8 mouse cellular contexts compared by ENCODE assay signal in genomic region chr2:121271236-121271927, GRCm38 (mm10). TPM values are rescaled to one million over a fixed set of nuclear protein-coding genes. Genes with fewer than 3 reads are reported as not detected.
A peak's percentile ranks its signal among the peaks of the same experiment; 100 is the strongest.
DNase-seq lines count a peak whose midpoint lies in the region; ATAC-seq lines count a peak whose summit lies in the region.

Gene Trp53bp1 (minus strand): TSS chr2:121271407.

- peak within 1 kb of the TSS; percentile 83 for H3K9ac ChIP-seq in hindbrain, embryonic 11.5 days (ENCODE audit: low read depth, low read length)

- ATAC-seq in hindbrain, embryonic 11.5 days (ENCODE audit: low FRiP score), result peak; percentile 98

- H3K36me3 ChIP-seq in hindbrain, embryonic 11.5 days (ENCODE audit: control insufficient read depth, insufficient read depth, low read length), result peaks cover 3% of the 10 kb centered on the region

- under 1% methylated on average over 37 of the region's 37 CpGs for WGBS in hindbrain, embryonic 11.5 days

- H3K4me1 ChIP-seq in hindbrain, embryonic 11.5 days (replicated peaks; ENCODE audit: control insufficient read depth, insufficient read depth, low read length), result no peaks in the 10 kb centered on the region

- no peaks in the 10 kb centered on the region for H3K9me3 ChIP-seq in hindbrain, embryonic 11.5 days (ENCODE audit: control insufficient read depth, low read length)

- H3K4me3 ChIP-seq in hindbrain, embryonic 11.5 days (ENCODE audit: low read depth, low read length), result peak within 1 kb of the TSS; percentile 85

- H3K27ac ChIP-seq in hindbrain, embryonic 11.5 days (ENCODE audit: low read depth, low read length), result peak within 1 kb of the TSS; percentile 91

- DNase-seq in Muller cell, postnatal 12 days (ENCODE audit: inconsistent ontology term), result peak; percentile 97
- DNase-seq in cerebellum, adult 9-11 months, result peak; percentile 95
- peak; percentile 96 to 97 for DNase-seq in frontal cortex, adult 2 months (ENCODE audit: extremely low spot score in 1 of 2, low spot score in 1 of 2)
- peak; percentile 95 for DNase-seq in hindbrain, embryonic 11.5 days (ENCODE audit: low spot score)
- peak; percentile 96 to 97 for DNase-seq in layer of hippocampus, postnatal 10 days (ENCODE audit: low spot score in 2 of 2)
- peak; percentile 97 for DNase-seq in lung, postnatal 10 days
- peak; percentile 91 for DNase-seq in ovary, postnatal 36 days (ENCODE audit: low spot score)
- peak; percentile 94 for DNase-seq in thymus, postnatal 25 days

- H3K27me3 ChIP-seq in hindbrain, embryonic 11.5 days (ENCODE audit: control insufficient read depth, insufficient read depth, low read length), result no peaks in the 10 kb centered on the region

- peak within 1 kb of the TSS; percentile 49 for H3K4me2 ChIP-seq in hindbrain, embryonic 11.5 days (replicated peaks; ENCODE audit: low read depth, low read length)

RNA-seq across cellular contexts. Expression of gene Trp53bp1, which starts in this region (rescaled TPM):
- polyA plus RNA-seq in frontal cortex, adult 2 months (2012; rRNA removed), result 77.5 and 90.7 TPM in 2 replicates
- 132 and 164 TPM in 2 replicates for polyA plus RNA-seq in hindbrain, embryonic 11.5 days (2014; fragmentation: Nextera tagmentation; extraction: Ambion mirVana)
- 100 to 1,000 TPM; 157 to 174 TPM for total RNA-seq in layer of hippocampus, postnatal 10 days (2021)

Comparison
In these comparisons a context has a peak if more than half of its experiments do, and no peak if none do; other contexts are left out.
1. Peak in every context shown above with its lines: DNase-seq, ATAC-seq, H3K4me3 ChIP-seq and H3K27ac ChIP-seq.